Mouse (Mus musculus) left cerebral cortex, postnatal 25 days (tissue): ENCODE results near the gene Otulin. TPM values are rescaled to one million over a fixed set of nuclear protein-coding genes. Genes with fewer than 3 reads are reported as not detected.

Experiments
- DNase-seq, 2 experiments: peaks; one replicate each; pipeline ENCODE4 v3.0.0; 2022; ENCODE audit warnings: low spot score in 2 of 2, mixed read lengths in 1 of 2
- intact Hi-C: fragments of 180-260 bp; cut with DNase I; formaldehyde crosslinking; loops from one replicate; pipeline ENCODE4 v1.15.1; 2025
- microRNA-seq, 2 experiments: library from miRNA; unstranded; fragments of <30 nt; microRNA quantifications; one replicate each; pipeline ENCODE4 v1.2.0; 2022
- total RNA-seq, 2 experiments: library from RNA; stranded (reverse); gene quantifications; 2 replicates each; pipeline ENCODE4 v1.2.3; 2021

Gene Otulin
- total RNA-seq, 2 experiments from 2014 or later: 21.2 to 23.3 TPM

DNA sequence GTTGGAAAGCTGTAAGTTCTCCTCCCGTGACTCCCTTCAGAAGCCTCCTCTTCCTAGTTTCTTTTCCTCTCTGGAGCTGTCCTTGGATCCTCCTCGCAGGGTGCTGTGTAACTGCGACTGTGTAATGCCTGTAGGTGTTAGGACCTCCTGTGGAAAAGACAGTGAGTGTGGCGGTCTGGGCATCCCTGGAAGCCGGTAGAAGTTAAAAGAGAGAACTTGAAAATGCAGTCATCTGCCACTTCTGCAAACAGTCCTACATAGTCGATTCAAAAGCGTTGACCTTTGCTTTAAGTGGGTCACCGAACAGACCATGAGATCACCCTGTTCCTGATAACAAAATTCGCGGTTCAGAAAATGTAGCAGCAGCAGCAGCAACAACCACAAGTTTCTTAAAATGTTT lies 137.0 kb downstream of the Otulin start:
- peak in 1 of 2 experiments; percentile 49 for DNase-seq
- intact Hi-C loops: no loop called here

DNA sequence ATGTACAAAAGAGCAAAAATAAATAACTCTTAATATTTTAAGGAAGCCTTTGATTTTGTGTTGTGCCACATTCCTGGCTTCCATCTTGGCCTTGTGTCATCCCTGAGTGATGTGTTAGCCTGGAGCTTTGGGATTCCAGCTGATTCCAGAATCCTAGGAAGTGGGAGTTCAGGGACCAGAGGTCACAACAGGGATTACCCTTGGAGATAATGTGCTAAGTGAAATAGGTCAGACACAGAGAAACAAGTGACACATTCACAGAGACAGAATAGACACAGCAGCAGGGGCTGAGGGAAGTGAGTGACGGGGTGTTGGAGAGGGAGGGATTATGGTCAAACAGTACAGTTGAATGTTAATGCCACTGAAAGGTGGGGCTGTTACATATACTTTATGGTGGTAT lies 137.8 kb downstream of the Otulin start:
- intact Hi-C loops: no loop called here
- DNase-seq: no peak

Small RNAs within 50 kb of the gene (microRNA-seq; reads per million reads assigned to microRNA genes)
- 3.7 to 6.2 reads per million in 2 experiments for gene Mir7117

Other genes with a start within 250 kb of the Otulin start
- gene Ank, start 164.0 kb downstream of the Otulin start, total RNA-seq: 100 to 1,000 TPM; 169 to 176 TPM
- gene Otulinl, start 50.9 kb upstream of the Otulin start, total RNA-seq: 10 to 100 TPM; 32.3 to 38.7 TPM